Mouse (Mus musculus) kidney, postnatal 0 days (tissue): ENCODE results near the gene Zmat5. TPM values are rescaled to one million over a fixed set of nuclear protein-coding genes. Genes with fewer than 3 reads are reported as not detected.
A peak's percentile ranks its signal among the peaks of the same experiment; 100 is the strongest.

ENCODE experiments used
- ATAC-seq: fragments of 200-750 bp; cut with Nextera tagmentation; replicated peaks from 2 replicates; pipeline ENCODE4 v1.8.0; 2017; ENCODE audit warnings: low read depth, moderate number of reproducible peaks, moderate TSS enrichment, moderate library complexity; ENCODE audit not compliant: low FRiP score
- DNase-seq: peaks from one replicate; pipeline ENCODE4 v3.0.0-alpha.2; 2016; ENCODE audit warnings: low spot score
- H3K27ac ChIP-seq: fragments of 300-500 bp; sonication (generic); 2 replicates; pipeline ENCODE4 v1.5.1; 2014; ENCODE audit warnings: mild to moderate bottlenecking
- H3K27me3 ChIP-seq: fragments of 300-500 bp; sonication (generic); 2 replicates; pipeline ENCODE4 v1.6.1; 2014; ENCODE audit warnings: low read length, mixed read lengths; ENCODE audit not compliant: insufficient read depth
- H3K36me3 ChIP-seq: fragments of 300-500 bp; sonication (generic); 2 replicates; pipeline ENCODE4 v1.6.1; 2014; ENCODE audit warnings: low read length, mixed read lengths; ENCODE audit not compliant: insufficient read depth
- H3K4me1 ChIP-seq: fragments of 300-500 bp; sonication (generic); replicated peaks from 2 replicates; pipeline ENCODE4 v1.6.1; 2014; ENCODE audit warnings: antibody characterized with exemption, low read length, mixed read lengths; ENCODE audit not compliant: insufficient read depth
- H3K4me2 ChIP-seq: fragments of 300-500 bp; sonication (generic); 2 replicates; pipeline ENCODE4 v1.6.1; 2014; ENCODE audit warnings: mild to moderate bottlenecking, low read length, moderate library complexity, mixed read lengths
- H3K4me3 ChIP-seq: fragments of 300-500 bp; sonication (generic); replicated peaks from 2 replicates; pipeline ENCODE4 v1.5.1; 2014; ENCODE audit warnings: low read depth, low read length
- H3K9ac ChIP-seq: fragments of 300-500 bp; sonication (generic); 2 replicates; pipeline ENCODE4 v1.6.1; 2014; ENCODE audit warnings: low read depth, low read length
- H3K9me3 ChIP-seq: fragments of 300-500 bp; sonication (generic); replicated peaks from 2 replicates; pipeline ENCODE4 v1.6.1; 2016; ENCODE audit warnings: low read length, inconsistent platforms, mixed read lengths
- CTCF ChIP-seq: IDR thresholded peaks from 2 replicates; pipeline ENCODE4 v1.5.1; 2016; ENCODE audit warnings: antibody characterized with exemption, low read depth, mild to moderate bottlenecking, moderate library complexity
- WGBS: fragments of 180-500 bp; shearing (Covaris S2); extraction: QIAGEN DNeasy Blood & Tissue Kit; methylation state at CpG from one replicate; pipeline ENCODE4 v1.1.7; 2014; 5-methylcytosine and 5-hydroxymethylcytosine counted together
- polyA plus RNA-seq: library from polyadenylated mRNA; unstranded; fragments of >200 nt; fragmentation: Nextera tagmentation; extraction: Ambion mirVana; gene quantifications from 2 replicates; pipeline ENCODE4 v1.2.1, GENCODE M21; 2015

Gene Zmat5
- polyA plus RNA-seq, 1 experiment from 2014 or later, result 81.7 TPM

DNA sequence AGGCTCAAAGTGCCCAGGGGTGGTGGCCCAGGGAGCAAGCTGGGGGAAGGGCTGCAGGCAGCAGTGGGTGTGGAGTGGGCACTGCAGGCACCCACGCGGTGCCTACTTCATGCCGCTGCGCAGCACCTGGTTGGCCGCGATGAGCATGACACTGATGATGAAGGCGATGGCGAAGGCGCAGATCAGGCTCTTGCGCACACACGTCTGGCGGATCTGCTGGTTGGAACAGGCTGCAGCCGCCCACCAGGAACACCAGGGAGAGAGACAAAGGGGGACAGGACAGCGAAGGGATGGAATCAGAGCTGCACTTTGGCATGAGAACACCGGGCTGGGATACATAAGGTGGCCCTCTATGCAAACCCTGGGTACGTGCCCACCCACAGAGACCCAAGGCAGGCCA lies 34.2 kb downstream of the Zmat5 start:
- no peaks in the 10 kb centered on the region for H3K9me3 ChIP-seq
- no peak overlapping the region for H3K27ac ChIP-seq
- H3K4me1 ChIP-seq, result no peaks in the 10 kb centered on the region
- no peak for TF ChIP-seq CTCF
- no peaks in the 10 kb centered on the region for H3K36me3 ChIP-seq
- no peak for DNase-seq
- no peak overlapping the region for H3K9ac ChIP-seq
- H3K27me3 ChIP-seq, result peaks cover under 1% of the 10 kb centered on the region; the same call in 1 of the 2 replicates
- no peak overlapping the region for H3K4me2 ChIP-seq
- 94% methylated on average over 16 of the region's 16 CpGs for WGBS
- H3K4me3 ChIP-seq, result no peak overlapping the region
- 0 out of 2 replicates have a peak, but pooled peaks have one; percentile 30 for ATAC-seq

DNA sequence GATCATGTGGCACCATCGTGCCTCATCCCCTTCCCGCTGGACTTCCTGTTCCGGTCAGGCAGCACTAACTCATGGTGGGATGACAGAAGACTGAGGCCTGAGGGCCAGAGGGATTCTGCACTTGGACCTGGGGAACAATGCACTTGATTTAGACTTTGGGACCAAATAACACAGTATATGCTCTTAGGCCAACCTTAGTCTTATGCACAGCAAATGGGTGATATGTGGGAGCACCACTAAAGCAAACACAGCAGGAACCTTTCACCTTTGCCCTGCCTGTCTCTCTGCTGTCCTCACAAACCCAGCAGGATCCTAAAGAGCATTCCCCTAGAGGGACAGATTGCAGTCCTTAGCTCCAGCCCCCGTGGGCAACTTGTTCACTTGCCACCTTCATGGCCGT lies 36.3 kb downstream of the Zmat5 start:
- H3K4me1 ChIP-seq, result no peaks in the 10 kb centered on the region
- TF ChIP-seq CTCF, result no peak
- no peaks in the 10 kb centered on the region for H3K36me3 ChIP-seq
- H3K4me2 ChIP-seq, result no peak overlapping the region
- DNase-seq, result no peak
- no peaks in the 10 kb centered on the region for H3K9me3 ChIP-seq
- H3K27ac ChIP-seq, result no peak overlapping the region
- 30% methylated on average over 5 of the region's 5 CpGs for WGBS
- ATAC-seq, result no peak
- H3K9ac ChIP-seq, result no peak overlapping the region
- H3K27me3 ChIP-seq, result peaks cover 19% of the 10 kb centered on the region
- no peak overlapping the region for H3K4me3 ChIP-seq

DNA sequence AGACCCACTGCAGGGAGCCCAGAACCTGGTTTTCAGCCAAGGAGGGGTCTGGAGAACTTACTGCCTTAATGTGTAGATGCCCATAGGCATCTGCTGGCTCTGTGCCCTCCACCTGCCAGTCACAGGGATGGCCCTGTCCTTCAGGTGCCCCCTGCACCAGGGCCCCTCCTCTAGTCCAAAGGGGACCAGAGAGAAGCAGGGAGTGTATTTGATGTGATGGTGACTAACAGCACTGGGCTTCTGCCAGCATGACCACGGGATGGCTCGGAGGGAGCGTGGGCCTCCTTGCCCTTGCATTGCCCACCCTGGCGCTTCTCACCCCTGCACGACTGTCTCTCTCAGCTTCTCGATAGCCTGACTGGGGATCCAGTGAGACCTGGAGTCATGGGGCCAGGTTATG lies 40.2 kb downstream of the Zmat5 start:
- TF ChIP-seq CTCF, result no peak
- H3K27me3 ChIP-seq, result peaks cover 56% of the 10 kb centered on the region
- H3K36me3 ChIP-seq, result no peaks in the 10 kb centered on the region
- no peak overlapping the region for H3K9ac ChIP-seq
- DNase-seq (no peak), ATAC-seq (no peak)
- no peak overlapping the region for H3K27ac ChIP-seq
- H3K4me3 ChIP-seq, result no peak overlapping the region
- H3K4me2 ChIP-seq, result no peak overlapping the region
- no peaks in the 10 kb centered on the region; the same call in 1 of the 2 replicates for H3K4me1 ChIP-seq
- H3K9me3 ChIP-seq, result no peaks in the 10 kb centered on the region
- WGBS, result 62% methylated on average over 6 of the region's 6 CpGs

DNA sequence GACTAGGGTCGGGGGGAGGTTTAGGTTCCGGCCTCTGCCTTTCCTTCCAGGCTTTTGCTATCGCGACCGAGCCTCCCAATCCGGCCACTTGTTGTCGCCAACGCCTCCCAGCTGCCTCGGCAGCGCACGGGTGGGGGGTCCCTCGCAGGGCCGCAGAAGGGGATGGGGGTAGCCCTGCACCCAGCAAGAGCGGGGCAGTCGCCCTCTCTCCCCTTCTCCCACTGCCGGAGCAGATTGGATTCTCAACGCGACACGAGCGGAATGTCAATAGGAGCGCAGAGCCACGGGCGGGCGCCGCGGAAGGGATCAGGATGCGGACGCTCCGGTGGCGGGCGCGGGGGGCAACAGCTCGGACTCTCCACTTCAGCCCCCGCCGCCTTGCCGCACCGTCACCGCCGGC lies 41.5 kb downstream of the Zmat5 start:
- WGBS, result under 1% methylated on average over 38 of the region's 39 CpGs
- Histone ChIP-seq H3K27me3 (peaks cover 60% of the 10 kb centered on the region), H3K4me1 (no peaks in the 10 kb centered on the region; the same call in 1 of the 2 replicates), H3K27ac (no peak overlapping the region), H3K36me3 (no peaks in the 10 kb centered on the region), H3K4me2 (peak overlapping the region; percentile 89), H3K4me3 (peak overlapping the region; percentile 41), H3K9ac (no peak overlapping the region), H3K9me3 (no peaks in the 10 kb centered on the region)
- ATAC-seq (no peak), DNase-seq (no peak)
- no peak for TF ChIP-seq CTCF

DNA sequence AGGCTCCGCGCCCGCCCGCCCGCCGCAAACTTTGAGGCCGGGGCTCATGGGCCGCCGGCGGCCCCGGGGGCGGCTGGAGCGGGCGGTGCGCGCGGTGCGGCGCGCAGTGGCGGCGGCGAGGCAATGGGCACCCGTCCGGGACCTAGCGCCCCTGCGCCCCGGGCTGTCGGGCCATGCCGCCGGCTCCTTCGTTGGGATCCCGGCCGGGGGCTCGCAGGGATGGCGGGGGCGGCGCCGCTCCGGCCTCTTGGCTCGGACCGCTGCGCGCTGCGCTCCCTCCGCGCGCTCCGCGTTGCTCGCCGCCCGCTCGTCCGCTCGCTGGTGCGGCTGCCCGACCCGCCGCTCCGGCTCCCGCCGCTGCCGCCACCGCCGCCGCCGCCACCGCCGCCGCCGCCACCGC lies 42.3 kb downstream of the Zmat5 start, which contains the start of gene Cabp7:
Cabp7 (minus strand) TSS at position 46 of the 400 bp plus-strand sequence.
- H3K4me1 ChIP-seq, result no peaks in the 10 kb centered on the region; the same call in 1 of the 2 replicates
- peak within 1 kb of the TSS; percentile 41 for H3K4me3 ChIP-seq
- no peak for TF ChIP-seq CTCF
- no peak within 1 kb of the TSS for H3K27ac ChIP-seq
- no peak for ATAC-seq
- H3K9ac ChIP-seq, result no peak within 1 kb of the TSS
- H3K27me3 ChIP-seq, result peaks cover 60% of the 10 kb centered on the region
- WGBS, result 1% methylated on average over 45 of the region's 73 CpGs
- no peak for DNase-seq
- H3K9me3 ChIP-seq, result no peaks in the 10 kb centered on the region
- H3K4me2 ChIP-seq, result peak within 1 kb of the TSS; percentile 89
- no peaks in the 10 kb centered on the region for H3K36me3 ChIP-seq

DNA sequence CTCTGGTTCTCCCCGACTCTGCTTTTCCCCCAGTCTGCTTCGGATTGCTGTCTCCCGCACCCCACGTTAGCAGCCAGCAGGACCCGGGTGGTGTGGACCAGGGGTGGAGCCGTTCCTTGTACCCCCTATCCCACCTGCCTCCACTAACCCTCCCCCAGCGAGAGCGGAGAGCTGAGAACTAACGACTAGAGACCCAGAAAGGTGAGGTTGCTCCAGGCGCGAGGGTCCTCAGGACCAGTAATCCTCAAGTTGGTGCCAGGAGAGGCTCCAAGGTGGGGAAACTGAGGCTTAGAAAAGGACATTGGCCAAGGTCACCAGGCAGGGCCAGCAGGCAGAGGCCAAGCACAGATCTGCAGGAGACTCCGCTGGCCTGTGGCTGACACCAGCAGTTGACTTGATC lies 42.8 kb downstream of the Zmat5 start:
- no peaks in the 10 kb centered on the region for H3K9me3 ChIP-seq
- H3K4me2 ChIP-seq, result peak overlapping the region; percentile 89
- no peaks in the 10 kb centered on the region; the same call in 1 of the 2 replicates for H3K4me1 ChIP-seq
- peaks cover 60% of the 10 kb centered on the region for H3K27me3 ChIP-seq
- peak overlapping the region; percentile 41 for H3K4me3 ChIP-seq
- no peak for DNase-seq
- H3K27ac ChIP-seq, result no peak overlapping the region
- H3K36me3 ChIP-seq, result no peaks in the 10 kb centered on the region
- ATAC-seq, result no peak
- no peak for TF ChIP-seq CTCF
- under 1% methylated on average over 12 of the region's 12 CpGs for WGBS
- no peak overlapping the region for H3K9ac ChIP-seq

DNA sequence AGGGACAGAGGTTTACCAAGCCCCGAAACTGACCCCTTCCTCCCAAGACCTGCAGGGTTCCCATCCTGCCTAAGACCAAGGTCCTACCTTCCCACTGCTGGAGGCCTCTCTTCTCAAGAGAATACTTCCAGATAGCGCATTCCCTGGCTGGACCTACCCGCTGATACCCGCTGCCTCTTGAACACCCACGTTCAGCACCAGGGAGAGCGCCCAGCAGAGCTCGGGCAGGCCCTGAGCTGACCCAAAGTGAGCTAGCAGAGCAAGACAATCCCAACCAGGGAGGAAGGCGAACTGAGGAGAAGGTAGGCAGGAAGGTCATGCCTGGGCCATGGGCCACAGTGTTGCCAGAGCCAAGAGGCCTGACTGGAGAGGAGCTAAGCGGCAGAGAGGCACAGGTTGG lies 45.8 kb downstream of the Zmat5 start:
- Histone ChIP-seq H3K4me3 (no peak overlapping the region), H3K36me3 (no peaks in the 10 kb centered on the region), H3K9me3 (no peaks in the 10 kb centered on the region), H3K9ac (no peak overlapping the region), H3K27me3 (peaks cover 49% of the 10 kb centered on the region), H3K4me1 (no peaks in the 10 kb centered on the region; the same call in 1 of the 2 replicates), H3K27ac (no peak overlapping the region), H3K4me2 (no peak overlapping the region)
- TF ChIP-seq CTCF, result no peak
- 0 out of 2 replicates have a peak, but pooled peaks have one; percentile 29 for ATAC-seq
- peak; percentile 93 for DNase-seq
- 4% methylated on average over 9 of the region's 9 CpGs for WGBS
